Mouse (Mus musculus): ENCODE data around the gene Slc30a2. TPM values are rescaled to one million over a fixed set of nuclear protein-coding genes. Genes with fewer than 3 reads are reported as not detected.
"Not testable (repeated sequence)": the region's sequence is repeated elsewhere in the genome, so short reads cannot be mapped to it uniquely, and the experiment has no call there.

The Slc30a2 gene
- polyA plus RNA-seq, 1 experiment from 2014 or later = 0.09 TPM

DNA sequence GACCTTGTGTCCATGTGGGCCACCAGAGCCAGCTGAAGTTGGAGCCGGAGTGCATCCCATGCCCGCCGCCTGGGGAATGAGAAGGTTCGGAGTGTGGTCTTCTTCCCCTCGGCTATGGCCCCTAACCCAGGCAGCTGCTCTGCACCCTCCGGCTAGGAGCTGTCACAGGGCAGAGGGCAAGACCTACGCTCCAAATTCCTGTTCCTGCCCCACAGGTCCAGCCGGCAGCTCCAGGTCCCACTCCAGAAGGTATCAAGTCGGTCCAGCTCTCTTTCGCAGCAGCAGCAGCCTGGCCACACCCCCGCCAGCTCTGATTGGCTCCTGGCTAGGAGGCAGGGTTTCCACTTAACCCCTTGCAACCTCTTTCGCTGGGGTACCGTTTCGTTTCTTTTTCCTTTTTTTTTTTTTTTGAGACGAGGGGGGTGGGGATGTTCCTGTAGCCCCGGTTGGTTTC, 29.3 kb downstream of the Slc30a2 start:
- peaks cover 30% of the 10 kb centered on the region for H3K4me1 ChIP-seq
- H3K36me3 ChIP-seq = no peaks in the 10 kb centered on the region
- peak overlapping the region; percentile 72; the same call in 1 of the 2 replicates for H3K27ac ChIP-seq
- 0% methylated on average over 16 of the region's 16 CpGs for WGBS
- H3K4me3 ChIP-seq = peak overlapping the region; percentile 71
- H3K9me3 ChIP-seq = no peaks in the 10 kb centered on the region
- no peak for DNase-seq (ENCODE audit: low spot score)
- H3K27me3 ChIP-seq (ENCODE audit: insufficient read depth, poor library complexity, severe bottlenecking) = peaks cover 53% of the 10 kb centered on the region

DNA sequence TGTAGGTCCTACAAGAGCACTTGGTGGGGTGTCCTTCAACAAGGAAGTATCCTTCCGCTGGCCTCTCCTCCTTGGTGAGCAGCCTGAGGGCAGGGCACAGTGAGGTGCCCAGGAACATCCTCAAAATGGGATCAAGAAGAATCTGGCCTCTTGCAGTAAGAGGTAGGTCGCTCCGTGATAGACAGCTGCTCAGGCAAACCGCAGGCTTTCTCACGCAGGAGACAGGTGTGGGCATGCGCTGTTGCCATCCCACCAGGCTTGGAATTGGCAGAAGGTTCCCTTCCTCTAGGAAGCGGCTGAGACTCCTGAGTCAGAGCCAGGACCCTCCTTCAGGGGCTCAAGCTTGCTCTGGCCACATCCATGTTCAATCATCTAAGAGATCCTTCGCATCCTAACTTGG, 30.3 kb downstream of the Slc30a2 start:
- Histone ChIP-seq H3K4me3 (no peak overlapping the region), H3K27me3 (ENCODE audit: insufficient read depth, poor library complexity, severe bottlenecking) (peaks cover 45% of the 10 kb centered on the region), H3K4me1 (peaks cover 36% of the 10 kb centered on the region), H3K27ac (no peak overlapping the region), H3K36me3 (no peaks in the 10 kb centered on the region), H3K9me3 (no peaks in the 10 kb centered on the region)
- DNase-seq (ENCODE audit: low spot score) = no peak
- WGBS = 83% methylated on average over 8 of the region's 8 CpGs

DNA sequence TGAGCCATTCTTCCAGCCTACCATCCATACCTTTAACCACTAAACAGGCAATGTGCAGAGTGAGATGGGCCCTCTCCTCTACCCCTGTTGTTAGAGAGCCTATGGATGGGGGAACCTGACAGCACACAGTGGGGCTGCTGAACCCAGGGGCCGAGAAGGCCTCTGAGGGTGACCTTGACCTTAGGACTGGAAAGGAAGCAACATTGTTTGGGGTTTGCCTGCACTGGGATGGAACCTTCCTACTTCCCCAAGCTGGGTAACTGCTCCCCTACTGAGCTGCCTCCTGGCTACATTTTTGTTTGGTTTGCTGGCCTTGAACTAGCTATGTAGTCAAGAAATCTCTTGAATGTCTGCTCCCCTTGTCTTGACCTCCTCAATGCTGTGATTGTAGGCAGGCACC, 31.3 kb downstream of the Slc30a2 start:
- Histone ChIP-seq H3K4me1 (peaks cover 44% of the 10 kb centered on the region), H3K27ac (no peak overlapping the region), H3K9me3 (no peaks in the 10 kb centered on the region), H3K36me3 (no peaks in the 10 kb centered on the region), H3K4me3 (no peak overlapping the region), H3K27me3 (ENCODE audit: insufficient read depth, poor library complexity, severe bottlenecking) (peaks cover 35% of the 10 kb centered on the region)
- WGBS = 50% methylated on average over 1 of the region's 1 CpGs
- no peak for DNase-seq (ENCODE audit: low spot score)

- H3K4me3 ChIP-seq = no peak overlapping the region
- peak overlapping the region; percentile 37; the same call in 1 of the 2 replicates for H3K27ac ChIP-seq
- DNase-seq (ENCODE audit: low spot score) = no peak
- 0 out of 2 replicates have a peak, but pooled peaks cover 8% of the 10 kb centered on the region for H3K27me3 ChIP-seq (ENCODE audit: insufficient read depth, poor library complexity, severe bottlenecking)
- 32% methylated on average over 10 of the region's 10 CpGs for WGBS
- no peaks in the 10 kb centered on the region for H3K36me3 ChIP-seq
- peaks cover 23% of the 10 kb centered on the region for H3K4me1 ChIP-seq
- no peaks in the 10 kb centered on the region for H3K9me3 ChIP-seq
These were observed 35.2 kb downstream of the Slc30a2 start for GRCm38 (mm10) chr4:134378089-134378615.

GRCm38 (mm10) chr4:134379510-134379909, 36.5 kb downstream of the Slc30a2 start:
- Histone ChIP-seq H3K36me3 (no peaks in the 10 kb centered on the region), H3K4me3 (no peak overlapping the region), H3K27me3 (ENCODE audit: insufficient read depth, poor library complexity, severe bottlenecking) (0 out of 2 replicates have a peak, but pooled peaks cover 8% of the 10 kb centered on the region), H3K9me3 (no peaks in the 10 kb centered on the region), H3K4me1 (peaks cover 23% of the 10 kb centered on the region), H3K27ac (no peak overlapping the region)
- no peak for DNase-seq (ENCODE audit: low spot score)
- WGBS = 80% methylated on average over 8 of the region's 8 CpGs

- not testable (repeated sequence) for H3K9me3 ChIP-seq; H3K27ac ChIP-seq; H3K36me3 ChIP-seq; DNase-seq (ENCODE audit: low spot score); H3K27me3 ChIP-seq (ENCODE audit: insufficient read depth, poor library complexity, severe bottlenecking); H3K4me3 ChIP-seq
- 93% methylated on average over 2 of the region's 6 CpGs for WGBS
- peaks cover 12% of the 10 kb centered on the region for H3K4me1 ChIP-seq
These were observed 40.8 kb downstream of the Slc30a2 start, which contains the start of gene Extl1 for GRCm38 (mm10) chr4:134383750-134384149. Extl1 (minus strand) TSS chr4:134383850.

GRCm38 (mm10) chr4:134387268-134387667, 44.3 kb downstream of the Slc30a2 start:
- no peak for DNase-seq (ENCODE audit: low spot score)
- Histone ChIP-seq H3K9me3 (no peaks in the 10 kb centered on the region), H3K4me1 (peaks cover under 1% of the 10 kb centered on the region; the same call in 1 of the 2 replicates), H3K27me3 (ENCODE audit: insufficient read depth, poor library complexity, severe bottlenecking) (no peaks in the 10 kb centered on the region), H3K4me3 (no peak overlapping the region), H3K36me3 (no peaks in the 10 kb centered on the region), H3K27ac (no peak overlapping the region)
- 66% methylated on average over 6 of the region's 6 CpGs for WGBS

- Histone ChIP-seq H3K36me3 (no peaks in the 10 kb centered on the region), H3K9me3 (no peaks in the 10 kb centered on the region), H3K4me1 (peaks cover 9% of the 10 kb centered on the region; the same call in 1 of the 2 replicates), H3K27me3 (ENCODE audit: insufficient read depth, poor library complexity, severe bottlenecking) (no peaks in the 10 kb centered on the region), H3K4me3 (no peak overlapping the region), H3K27ac (no peak overlapping the region)
- 20% methylated on average over 5 of the region's 5 CpGs for WGBS
- no peak for DNase-seq (ENCODE audit: low spot score)
These were observed 45.4 kb downstream of the Slc30a2 start for GRCm38 (mm10) chr4:134388397-134388796.

DNA sequence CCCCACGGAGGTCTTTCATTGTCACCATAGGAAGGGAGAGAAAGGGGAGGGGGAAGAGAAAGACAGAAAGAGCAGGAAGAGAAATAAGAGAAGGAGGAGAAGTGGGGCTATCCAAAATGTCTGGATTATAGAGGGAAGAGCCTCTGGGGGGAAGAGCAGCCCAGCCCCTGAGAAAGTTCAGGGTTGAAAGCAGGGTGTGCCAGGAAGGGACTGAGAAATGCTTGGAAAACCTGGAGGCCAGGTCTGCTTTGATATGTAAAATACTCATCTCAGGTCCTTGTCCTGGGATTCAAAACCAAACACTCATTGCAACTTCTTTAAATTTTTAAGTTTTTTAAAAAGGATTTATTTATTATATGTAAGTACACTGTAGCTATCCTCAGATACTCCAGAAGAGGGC, 48.7 kb downstream of the Slc30a2 start:
- H3K36me3 ChIP-seq = no peaks in the 10 kb centered on the region
- H3K9me3 ChIP-seq = no peaks in the 10 kb centered on the region
- peaks cover 12% of the 10 kb centered on the region for H3K4me1 ChIP-seq
- no peak for DNase-seq (ENCODE audit: low spot score)
- no peak overlapping the region for H3K27ac ChIP-seq
- H3K27me3 ChIP-seq (ENCODE audit: insufficient read depth, poor library complexity, severe bottlenecking) = no peaks in the 10 kb centered on the region
- H3K4me3 ChIP-seq = no peak overlapping the region
- 83% methylated on average over 1 of the region's 1 CpGs for WGBS

- Histone ChIP-seq H3K9me3 (no peaks in the 10 kb centered on the region), H3K36me3 (no peaks in the 10 kb centered on the region), H3K4me3 (peak overlapping the region; percentile 22; the same call in 1 of the 2 replicates), H3K27me3 (ENCODE audit: insufficient read depth, poor library complexity, severe bottlenecking) (no peaks in the 10 kb centered on the region), H3K27ac (no peak overlapping the region; the same call in 1 of the 2 replicates), H3K4me1 (peaks cover 20% of the 10 kb centered on the region)
- 22% methylated on average over 8 of the region's 8 CpGs for WGBS
- DNase-seq (ENCODE audit: low spot score) = no peak
These were observed 49.6 kb downstream of the Slc30a2 start for GRCm38 (mm10) chr4:134392595-134392994.

- no peak for DNase-seq (ENCODE audit: low spot score)
- H3K9me3 ChIP-seq = no peaks in the 10 kb centered on the region
- no peaks in the 10 kb centered on the region for H3K27me3 ChIP-seq (ENCODE audit: insufficient read depth, poor library complexity, severe bottlenecking)
- H3K4me3 ChIP-seq = peak overlapping the region; percentile 22; the same call in 1 of the 2 replicates
- peaks cover 20% of the 10 kb centered on the region for H3K4me1 ChIP-seq
- 26% methylated on average over 12 of the region's 12 CpGs for WGBS
- H3K36me3 ChIP-seq = no peaks in the 10 kb centered on the region
- H3K27ac ChIP-seq = no peak overlapping the region; the same call in 1 of the 2 replicates
These were observed 50.0 kb downstream of the Slc30a2 start for GRCm38 (mm10) chr4:134393026-134393425.

DNA sequence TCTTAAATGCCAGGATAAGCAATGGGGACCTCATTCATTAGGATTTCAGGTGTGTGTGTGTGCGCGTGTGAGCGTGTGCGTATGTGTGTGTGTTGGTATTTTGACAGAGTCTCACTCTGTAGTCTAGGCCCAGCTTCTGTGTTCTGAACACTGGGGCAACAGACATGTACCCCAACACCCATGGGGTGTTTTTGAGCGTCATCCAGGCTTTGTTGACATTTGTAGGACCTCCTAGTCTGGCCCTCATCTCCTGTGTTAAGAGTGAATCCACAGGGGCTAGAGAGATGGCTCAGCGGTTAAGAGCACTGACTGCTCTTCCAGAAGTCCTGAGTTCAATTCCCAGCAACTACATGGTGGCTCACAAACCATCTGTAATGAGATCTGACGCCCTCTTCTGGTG, 52.2 kb downstream of the Slc30a2 start:
- 89% methylated on average over 7 of the region's 7 CpGs for WGBS
- no peak for DNase-seq (ENCODE audit: low spot score)
- H3K27ac ChIP-seq = no peak overlapping the region
- H3K4me1 ChIP-seq = peaks cover 20% of the 10 kb centered on the region
- H3K36me3 ChIP-seq = no peaks in the 10 kb centered on the region
- no peaks in the 10 kb centered on the region for H3K9me3 ChIP-seq
- no peak overlapping the region for H3K4me3 ChIP-seq
- H3K27me3 ChIP-seq (ENCODE audit: insufficient read depth, poor library complexity, severe bottlenecking) = no peaks in the 10 kb centered on the region

DNA sequence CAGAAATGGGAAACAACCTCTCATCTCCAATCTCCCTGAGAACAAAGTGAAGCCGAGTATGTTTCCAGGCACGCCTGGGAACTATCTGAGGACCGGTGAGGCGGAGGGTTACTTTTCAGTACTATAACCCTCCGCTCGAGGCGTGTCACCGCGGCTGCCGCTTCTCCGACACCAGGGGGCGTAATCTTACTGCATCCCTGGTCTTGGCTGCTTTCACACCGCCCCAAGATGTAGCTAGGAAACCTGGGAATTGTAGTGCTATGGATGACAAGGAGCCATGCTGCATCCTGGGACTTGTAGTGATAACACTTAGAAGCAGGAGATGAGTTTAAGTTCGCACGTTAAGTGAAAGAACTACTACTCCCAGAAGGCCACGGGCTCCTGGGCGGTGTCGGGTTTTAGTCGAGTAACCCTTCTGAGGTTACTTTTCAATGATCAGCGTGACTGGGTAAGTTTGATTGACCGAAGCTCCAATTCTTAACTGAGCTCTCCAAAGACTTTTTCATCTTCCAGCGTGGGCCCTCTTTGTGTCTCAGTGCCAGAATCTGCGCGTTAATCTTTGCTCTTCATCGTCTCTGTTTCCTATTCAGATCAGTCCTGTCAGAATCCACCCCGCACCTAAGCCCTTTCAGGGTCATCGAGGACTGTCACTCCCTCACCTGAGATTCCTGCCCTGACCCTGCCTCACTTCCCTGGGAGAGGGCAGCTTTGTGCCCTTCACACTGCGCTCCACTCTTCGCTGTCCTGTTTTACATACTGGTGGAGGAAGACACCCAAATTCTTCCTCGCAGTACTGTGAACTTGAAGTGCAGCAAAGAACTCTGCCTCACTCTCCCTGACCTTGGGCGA, 53.2 kb downstream of the Slc30a2 start, which contains the start of gene Pafah2:
Gene Pafah2 (plus strand): TSS at position 344 of the 849 bp plus-strand sequence.
- Histone ChIP-seq H3K4me1 (peaks cover 26% of the 10 kb centered on the region), H3K27ac (peak within 1 kb of the TSS; percentile 90), H3K36me3 (no peaks in the 10 kb centered on the region), H3K27me3 (ENCODE audit: insufficient read depth, poor library complexity, severe bottlenecking) (no peaks in the 10 kb centered on the region), H3K4me3 (peak within 1 kb of the TSS; percentile 69), H3K9me3 (no peaks in the 10 kb centered on the region)
- peak; percentile 97 for DNase-seq (ENCODE audit: low spot score)
- 1% methylated on average over 31 of the region's 31 CpGs for WGBS
